Mouse (Mus musculus) neural tube, embryonic 13.5 days (tissue): Measurements from ENCODE around the gene Hlx. TPM values are rescaled to one million over a fixed set of nuclear protein-coding genes. Genes with fewer than 3 reads are reported as not detected.

Experiments used
- ATAC-seq: fragments of 200-750 bp; cut with Nextera tagmentation; 2 replicates; pipeline ENCODE4 v1.8.0; 2017; ENCODE audit warnings: low read depth, mild to moderate bottlenecking, moderate TSS enrichment, moderate library complexity
- H3K27ac ChIP-seq: fragments of 300-500 bp; sonication (generic); replicated peaks from 2 replicates; pipeline ENCODE4 v1.5.1; 2015; ENCODE audit warnings: moderate library complexity, mild to moderate bottlenecking, inconsistent platforms
- H3K27me3 ChIP-seq: fragments of 300-500 bp; sonication (generic); 2 replicates; pipeline ENCODE4 v1.6.1; 2015; ENCODE audit warnings: mild to moderate bottlenecking, inconsistent platforms
- H3K36me3 ChIP-seq: fragments of 300-500 bp; sonication (generic); 2 replicates; pipeline ENCODE4 v1.6.1; 2015; ENCODE audit warnings: mild to moderate bottlenecking, inconsistent platforms
- H3K4me1 ChIP-seq: fragments of 300-500 bp; sonication (generic); replicated peaks from 2 replicates; pipeline ENCODE4 v1.6.1; 2015; ENCODE audit warnings: inconsistent platforms
- H3K4me2 ChIP-seq: fragments of 300-500 bp; sonication (generic); 2 replicates; pipeline ENCODE4 v1.6.1; 2015; ENCODE audit warnings: inconsistent platforms, mild to moderate bottlenecking, moderate library complexity
- H3K4me3 ChIP-seq: fragments of 300-500 bp; sonication (generic); 2 replicates; pipeline ENCODE4 v1.5.1; 2015; ENCODE audit warnings: mild to moderate bottlenecking, inconsistent platforms
- H3K9ac ChIP-seq: fragments of 300-500 bp; sonication (generic); 2 replicates; pipeline ENCODE4 v1.6.1; 2015; ENCODE audit warnings: moderate library complexity, mild to moderate bottlenecking, inconsistent platforms
- H3K9me3 ChIP-seq: fragments of 300-500 bp; sonication (generic); 2 replicates; pipeline ENCODE4 v1.6.1; 2016; ENCODE audit warnings: inconsistent platforms
- WGBS: fragments of 180-500 bp; shearing (Covaris S2); methylation state at CpG from one replicate; pipeline ENCODE4 v1.1.7; 2015; 5-methylcytosine and 5-hydroxymethylcytosine counted together
- polyA plus RNA-seq: library from polyadenylated mRNA; unstranded; fragments of >200 nt; fragmentation: Nextera tagmentation; extraction: Ambion mirVana; gene quantifications from 2 replicates; pipeline ENCODE4 v1.2.1, GENCODE M21; 2015

The Hlx gene
- polyA plus RNA-seq, 1 experiment from 2014 or later: 4.1 TPM

GRCm38 (mm10) chr1:184695451-184695850, 37.0 kb downstream of the Hlx start:
- Histone ChIP-seq H3K9ac (no peak overlapping the region), H3K27ac (no peak overlapping the region), H3K27me3 (no peaks in the 10 kb centered on the region), H3K9me3 (peaks cover 6% of the 10 kb centered on the region; the same call in 1 of the 2 replicates), H3K36me3 (no peaks in the 10 kb centered on the region), H3K4me3 (no peak overlapping the region), H3K4me2 (no peak overlapping the region), H3K4me1 (no peaks in the 10 kb centered on the region)
- no peak for ATAC-seq
- 81% methylated on average over 2 of the region's 2 CpGs for WGBS

- no peaks in the 10 kb centered on the region for H3K4me1 ChIP-seq
- no peak overlapping the region for H3K9ac ChIP-seq
- no peak overlapping the region for H3K27ac ChIP-seq
- no peaks in the 10 kb centered on the region for H3K27me3 ChIP-seq
- 0 out of 2 replicates have a peak, but pooled peaks cover under 1% of the 10 kb centered on the region for H3K9me3 ChIP-seq
- no peak overlapping the region for H3K4me2 ChIP-seq
- 41% methylated on average over 10 of the region's 10 CpGs for WGBS
- no peak overlapping the region for H3K4me3 ChIP-seq
- ATAC-seq: no peak
- no peaks in the 10 kb centered on the region for H3K36me3 ChIP-seq
These were observed 40.1 kb downstream of the Hlx start for GRCm38 (mm10) chr1:184692204-184692904.

- no peak for ATAC-seq
- no peaks in the 10 kb centered on the region for H3K9me3 ChIP-seq
- H3K9ac ChIP-seq: no peak overlapping the region
- H3K4me1 ChIP-seq: no peaks in the 10 kb centered on the region
- no peak overlapping the region for H3K4me3 ChIP-seq
- H3K4me2 ChIP-seq: no peak overlapping the region
- H3K27ac ChIP-seq: no peak overlapping the region
- WGBS: 80% methylated on average over 8 of the region's 8 CpGs
- no peaks in the 10 kb centered on the region for H3K36me3 ChIP-seq
- no peaks in the 10 kb centered on the region for H3K27me3 ChIP-seq
These were observed 41.2 kb downstream of the Hlx start for GRCm38 (mm10) chr1:184691240-184691639.

- Histone ChIP-seq H3K9ac (no peak overlapping the region), H3K4me2 (no peak overlapping the region), H3K27ac (no peak overlapping the region), H3K9me3 (no peaks in the 10 kb centered on the region), H3K4me3 (no peak overlapping the region), H3K4me1 (no peaks in the 10 kb centered on the region), H3K36me3 (no peaks in the 10 kb centered on the region), H3K27me3 (no peaks in the 10 kb centered on the region)
- ATAC-seq: no peak
- 88% methylated on average over 7 of the region's 7 CpGs for WGBS
These were observed 44.4 kb downstream of the Hlx start for GRCm38 (mm10) chr1:184688026-184688425.

GRCm38 (mm10) chr1:184687512-184687911, 44.9 kb downstream of the Hlx start:
- H3K9ac ChIP-seq: no peak overlapping the region
- no peaks in the 10 kb centered on the region for H3K9me3 ChIP-seq
- H3K27ac ChIP-seq: no peak overlapping the region
- H3K4me2 ChIP-seq: no peak overlapping the region
- 70% methylated on average over 4 of the region's 4 CpGs for WGBS
- no peak for ATAC-seq
- H3K27me3 ChIP-seq: no peaks in the 10 kb centered on the region
- H3K4me1 ChIP-seq: no peaks in the 10 kb centered on the region
- H3K36me3 ChIP-seq: no peaks in the 10 kb centered on the region
- no peak overlapping the region for H3K4me3 ChIP-seq

GRCm38 (mm10) chr1:184683541-184683940, 48.9 kb downstream of the Hlx start:
- no peaks in the 10 kb centered on the region for H3K27me3 ChIP-seq
- ATAC-seq: no peak
- no peaks in the 10 kb centered on the region for H3K9me3 ChIP-seq
- H3K9ac ChIP-seq: no peak overlapping the region
- no peaks in the 10 kb centered on the region for H3K4me1 ChIP-seq
- WGBS: 75% methylated on average over 6 of the region's 6 CpGs
- H3K36me3 ChIP-seq: no peaks in the 10 kb centered on the region
- H3K27ac ChIP-seq: no peak overlapping the region
- no peak overlapping the region for H3K4me2 ChIP-seq
- H3K4me3 ChIP-seq: no peak overlapping the region

GRCm38 (mm10) chr1:184679416-184679965, 52.9 kb downstream of the Hlx start:
- Histone ChIP-seq H3K36me3 (no peaks in the 10 kb centered on the region), H3K27ac (no peak overlapping the region), H3K4me2 (no peak overlapping the region), H3K9ac (no peak overlapping the region), H3K9me3 (no peaks in the 10 kb centered on the region), H3K4me3 (no peak overlapping the region), H3K27me3 (no peaks in the 10 kb centered on the region), H3K4me1 (no peaks in the 10 kb centered on the region)
- ATAC-seq: no peak
- 56% methylated on average over 8 of the region's 8 CpGs for WGBS

GRCm38 (mm10) chr1:184677641-184678040, 54.8 kb downstream of the Hlx start:
- no peaks in the 10 kb centered on the region for H3K4me1 ChIP-seq
- no peak for ATAC-seq
- H3K4me3 ChIP-seq: no peak overlapping the region
- H3K36me3 ChIP-seq: no peaks in the 10 kb centered on the region
- no peak overlapping the region for H3K9ac ChIP-seq
- H3K9me3 ChIP-seq: no peaks in the 10 kb centered on the region
- no peak overlapping the region for H3K27ac ChIP-seq
- WGBS: 69% methylated on average over 2 of the region's 2 CpGs
- H3K27me3 ChIP-seq: no peaks in the 10 kb centered on the region
- no peak overlapping the region for H3K4me2 ChIP-seq

Other genes starting within 250 kb of the Hlx start
- not detected in 2 replicates for gene Marc1, start 78.7 kb upstream of the Hlx start, polyA plus RNA-seq
- gene Marc2, start 113.8 kb upstream of the Hlx start, polyA plus RNA-seq: 116 and 124 TPM in 2 replicates
- gene C130074G19Rik, start 150.6 kb upstream of the Hlx start, polyA plus RNA-seq: 1.2 and 1.6 TPM in 2 replicates